Mouse (Mus musculus) kidney, adult 2 months (tissue): ENCODE measurements around the gene Itgb7. TPM values are rescaled to one million over a fixed set of nuclear protein-coding genes. Genes with fewer than 3 reads are reported as not detected.

Experiments used
- DNase-seq: peaks from one replicate; pipeline ENCODE4 v3.0.0; 2021
- H3K27ac ChIP-seq: fragments of 200-500 bp; 2 replicates; pipeline ENCODE4 v1.5.1; 2012; ENCODE audit warnings: low read depth, low read length, control low read depth, inconsistent platforms; ENCODE audit not compliant: insufficient read depth
- H3K27me3 ChIP-seq: fragments of 200-500 bp; replicated peaks from 2 replicates; pipeline ENCODE4 v1.6.1; 2012; ENCODE audit warnings: mild to moderate bottlenecking, moderate library complexity, low read length, inconsistent platforms; ENCODE audit not compliant: control insufficient read depth, insufficient read depth
- H3K36me3 ChIP-seq: fragments of 200-500 bp; 2 replicates; pipeline ENCODE4 v1.6.1; 2012; ENCODE audit warnings: mild to moderate bottlenecking, moderate library complexity, low read length, inconsistent platforms; ENCODE audit not compliant: control insufficient read depth, insufficient read depth
- H3K4me1 ChIP-seq: fragments of 200-500 bp; 2 replicates; pipeline ENCODE4 v1.6.1; 2011; ENCODE audit warnings: low read length; ENCODE audit not compliant: control insufficient read depth, insufficient read depth
- H3K4me3 ChIP-seq: fragments of 200-500 bp; 2 replicates; pipeline ENCODE4 v1.5.1; 2011; ENCODE audit warnings: mild to moderate bottlenecking, low read depth, low read length, control low read depth; ENCODE audit not compliant: insufficient read depth
- CTCF ChIP-seq: fragments of 200-500 bp; conservative IDR thresholded peaks from 2 replicates; pipeline ENCODE4 v1.5.1; 2011; ENCODE audit warnings: low read depth, mild to moderate bottlenecking, control low read depth, low read length, moderate library complexity, mixed read lengths; ENCODE audit not compliant: insufficient read depth, insufficient read length
- POLR2A ChIP-seq: fragments of 200-500 bp; IDR thresholded peaks from one replicate; pipeline ENCODE4 v1.6.1; 2011; ENCODE audit warnings: low read depth, low read length, control low read depth
- WGBS: fragments of 180-500 bp; shearing (Covaris S2); methylation state at CpG from one replicate; pipeline ENCODE4 v1.1.7; 2018; 5-methylcytosine and 5-hydroxymethylcytosine counted together
- polyA plus RNA-seq: library from polyadenylated mRNA; depleted of rRNA; stranded (reverse); fragments of >200 nt; gene quantifications from 2 replicates; pipeline ENCODE4 v1.2.3, GENCODE M21; 2012

The Itgb7 gene
- polyA plus RNA-seq, 1 experiment, result 11.1 TPM

- H3K4me1 ChIP-seq, result peaks cover 3% of the 10 kb centered on the region; the same call in 1 of the 2 replicates
- H3K27me3 ChIP-seq, result no peaks in the 10 kb centered on the region
- H3K27ac ChIP-seq, result no peak overlapping the region
- DNase-seq, result no peak
- H3K36me3 ChIP-seq, result no peaks in the 10 kb centered on the region
- 69% methylated on average over 10 of the region's 10 CpGs for WGBS
- H3K4me3 ChIP-seq, result no peak overlapping the region
- TF ChIP-seq POLR2A, result no peak
Measured at GRCm38 (mm10) chr15:102222386-102222785, 9.4 kb downstream of the Itgb7 start.

DNA sequence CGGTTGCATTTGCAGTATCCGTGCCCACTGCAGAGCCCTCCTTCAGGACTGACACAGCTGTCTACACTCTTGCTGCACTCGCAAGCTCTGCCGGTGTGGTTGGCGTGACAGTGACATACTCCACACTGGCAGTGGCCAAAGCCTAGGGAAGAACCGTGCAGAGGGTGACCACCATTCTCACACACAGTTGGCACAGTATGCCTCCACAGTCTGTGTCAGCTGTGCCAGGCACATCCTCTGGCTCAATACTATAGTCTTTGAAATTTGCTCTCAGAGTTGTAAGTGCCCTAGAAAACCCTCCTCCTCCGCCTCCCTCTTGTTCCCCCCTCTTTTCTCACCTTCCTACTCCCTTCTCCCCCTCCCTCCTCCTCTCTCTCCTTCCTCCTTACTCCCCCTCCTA lies 14.4 kb downstream of the Itgb7 start:
- Histone ChIP-seq H3K4me1 (no peaks in the 10 kb centered on the region), H3K27ac (no peak overlapping the region), H3K27me3 (no peaks in the 10 kb centered on the region), H3K36me3 (peaks cover 3% of the 10 kb centered on the region; the same call in 1 of the 2 replicates), H3K4me3 (no peak overlapping the region)
- no peak for TF ChIP-seq POLR2A
- no peak for TF ChIP-seq CTCF
- WGBS, result 70% methylated on average over 7 of the region's 7 CpGs
- DNase-seq, result no peak

DNA sequence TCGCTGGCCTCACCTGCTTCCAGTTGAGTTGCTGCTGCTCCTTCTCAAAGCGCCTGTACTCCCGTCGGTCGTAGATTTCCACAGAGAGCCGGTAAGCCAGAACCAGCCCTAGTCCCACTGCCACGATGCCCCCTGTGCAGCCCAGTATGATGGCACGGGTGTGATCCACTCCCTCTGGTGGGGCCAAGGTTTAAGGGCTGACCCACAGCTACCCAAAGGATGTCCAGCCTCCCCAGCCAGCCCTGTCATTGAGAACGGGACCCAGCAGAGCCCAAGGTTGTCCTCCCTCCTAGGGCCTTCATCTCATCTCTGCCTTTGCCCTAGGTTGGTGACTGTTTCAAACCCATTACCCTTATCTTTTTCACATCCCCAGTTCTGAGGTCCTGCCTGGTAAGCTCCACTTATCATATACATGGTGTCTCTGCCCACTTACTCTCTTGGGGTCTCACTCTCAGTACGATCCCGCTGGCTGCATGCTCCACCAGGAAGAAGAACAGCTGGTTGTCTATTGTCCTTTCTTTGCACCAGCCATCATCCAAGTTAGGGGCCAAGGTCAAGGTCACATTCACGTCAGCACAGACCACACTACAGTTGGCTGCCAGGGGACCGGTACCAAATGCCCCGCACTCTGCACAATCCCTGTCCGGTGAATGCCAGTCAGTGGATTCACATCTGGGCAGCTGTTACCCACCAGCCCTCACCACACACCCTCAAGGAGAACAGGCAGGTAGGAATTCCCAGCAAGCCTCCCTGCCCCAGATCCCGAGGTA lies 15.1 kb downstream of the Itgb7 start:
- Histone ChIP-seq H3K27me3 (no peaks in the 10 kb centered on the region), H3K36me3 (peaks cover 3% of the 10 kb centered on the region; the same call in 1 of the 2 replicates), H3K4me3 (no peak overlapping the region), H3K27ac (no peak overlapping the region), H3K4me1 (no peaks in the 10 kb centered on the region)
- 71% methylated on average over 16 of the region's 16 CpGs for WGBS
- DNase-seq, result no peak
- TF ChIP-seq CTCF (no peak), POLR2A (no peak)

DNA sequence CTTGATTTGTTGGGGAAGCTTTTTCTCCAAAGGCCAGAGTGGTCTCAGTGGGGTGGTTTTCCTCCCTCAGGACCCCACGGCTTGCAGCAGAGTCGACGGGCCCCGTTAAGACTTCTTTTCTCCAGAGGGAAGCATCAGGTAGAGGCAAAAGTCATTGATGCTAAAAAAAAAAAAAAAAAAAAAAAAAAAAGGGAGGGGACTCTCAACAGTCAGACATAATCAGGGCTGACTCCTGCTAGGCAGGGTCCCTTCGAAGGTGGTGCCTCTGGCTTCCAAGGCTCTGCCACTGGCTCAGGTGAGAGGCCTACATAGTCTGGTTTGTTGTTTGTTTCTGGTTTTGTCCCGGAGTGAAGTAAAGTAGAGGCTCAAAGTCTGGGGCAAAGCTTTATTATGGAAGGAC lies 16.1 kb downstream of the Itgb7 start:
- no peak for DNase-seq
- WGBS, result 70% methylated on average over 6 of the region's 6 CpGs
- Histone ChIP-seq H3K27me3 (no peaks in the 10 kb centered on the region), H3K27ac (no peak overlapping the region), H3K4me1 (no peaks in the 10 kb centered on the region), H3K4me3 (no peak overlapping the region), H3K36me3 (peaks cover 6% of the 10 kb centered on the region; the same call in 1 of the 2 replicates)
- TF ChIP-seq CTCF, result no peak
- TF ChIP-seq POLR2A, result no peak

DNA sequence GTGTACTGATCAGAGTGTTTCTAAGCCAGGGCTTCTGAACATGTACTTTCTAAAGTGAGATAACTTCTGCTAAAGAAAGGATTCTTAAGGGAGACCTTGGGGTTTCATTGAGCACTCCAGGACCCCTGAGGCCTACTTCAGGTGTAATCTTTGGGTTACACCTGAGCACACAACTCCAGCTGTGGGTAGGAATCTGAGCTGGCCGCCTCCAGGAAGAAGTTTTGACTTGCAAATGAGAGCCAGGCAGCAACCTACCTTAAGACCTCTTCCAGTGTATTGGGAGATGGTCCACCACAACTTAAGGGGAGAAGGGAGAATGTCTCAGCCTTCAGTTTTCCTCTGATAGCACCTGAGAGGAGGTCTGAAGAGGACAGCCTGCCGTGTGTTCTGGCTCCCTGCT lies 17.6 kb downstream of the Itgb7 start:
- peaks cover 7% of the 10 kb centered on the region; the same call in 1 of the 2 replicates for H3K36me3 ChIP-seq
- H3K27me3 ChIP-seq, result no peaks in the 10 kb centered on the region
- no peak overlapping the region for H3K27ac ChIP-seq
- no peak for TF ChIP-seq POLR2A
- TF ChIP-seq CTCF, result no peak
- no peak for DNase-seq
- 51% methylated on average over 2 of the region's 2 CpGs for WGBS
- H3K4me3 ChIP-seq, result no peak overlapping the region
- H3K4me1 ChIP-seq, result no peaks in the 10 kb centered on the region

DNA sequence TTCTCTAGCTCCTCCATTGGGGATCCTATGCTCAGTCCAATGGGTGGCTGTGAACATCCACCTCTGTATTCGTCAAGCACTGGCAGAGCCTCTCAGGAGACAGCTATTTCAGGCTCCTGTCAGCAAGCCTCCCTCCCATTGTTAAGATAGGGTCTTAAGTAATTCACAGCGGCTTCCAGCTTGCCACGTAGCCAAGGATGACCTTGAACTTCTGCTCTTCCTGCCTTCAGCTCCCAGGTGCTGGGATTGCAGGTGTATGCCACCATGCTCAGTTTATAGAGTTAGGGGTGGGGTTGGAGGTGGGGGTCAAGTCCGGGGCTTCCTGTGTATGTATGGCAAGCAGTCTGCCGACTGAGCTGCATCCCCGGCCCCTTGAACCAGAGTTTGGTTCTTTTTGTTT lies 19.8 kb downstream of the Itgb7 start:
- peaks cover 10% of the 10 kb centered on the region; the same call in 1 of the 2 replicates for H3K4me1 ChIP-seq
- TF ChIP-seq POLR2A (no peak), CTCF (no peak)
- no peak overlapping the region for H3K4me3 ChIP-seq
- no peak for DNase-seq
- H3K27me3 ChIP-seq, result no peaks in the 10 kb centered on the region
- WGBS, result 73% methylated on average over 6 of the region's 6 CpGs
- H3K36me3 ChIP-seq, result peaks cover 11% of the 10 kb centered on the region; the same call in 1 of the 2 replicates
- H3K27ac ChIP-seq, result no peak overlapping the region

DNA sequence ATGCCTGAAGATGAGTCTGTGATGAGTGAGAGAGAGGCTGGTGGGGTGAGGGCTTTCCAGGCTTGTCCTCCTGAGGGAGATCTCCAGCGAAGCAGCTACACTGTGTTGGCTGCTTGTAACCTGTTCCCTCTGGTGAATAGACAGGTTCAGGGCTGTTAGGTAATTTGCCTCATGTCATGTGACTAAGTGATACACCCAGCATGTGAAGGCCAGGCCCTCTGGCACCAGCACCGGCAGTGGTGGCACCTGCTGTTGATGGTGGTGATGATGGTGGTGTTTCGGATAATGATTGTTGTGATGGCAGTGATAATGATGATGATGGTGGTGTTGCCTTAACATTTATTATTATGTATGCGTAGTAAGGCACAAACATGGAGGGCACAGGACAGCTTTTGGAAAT lies 20.9 kb downstream of the Itgb7 start:
- no peak for DNase-seq
- Histone ChIP-seq H3K4me1 (peaks cover 14% of the 10 kb centered on the region; the same call in 1 of the 2 replicates), H3K27ac (no peak overlapping the region), H3K36me3 (peaks cover 12% of the 10 kb centered on the region), H3K4me3 (no peak overlapping the region), H3K27me3 (no peaks in the 10 kb centered on the region)
- 65% methylated on average over 4 of the region's 4 CpGs for WGBS
- TF ChIP-seq POLR2A (no peak), CTCF (no peak)
